Mouse (Mus musculus) megakaryocyte, embryonic 14.5 days (primary cell): ENCODE measurements at regions not wholly inside any gene's neighbourhood (a gene's known extent, or its start where the extent isn't known, plus 50 kb on each side); places are given as distances from the start of the nearest gene placed in this dataset.

Experiments used
- FLI1 ChIP-seq: IDR thresholded peaks from 2 replicates; pipeline ENCODE4 v1.6.1; 2012; ENCODE audit warnings: low read length, inconsistent platforms, mixed read lengths
- GATA1 ChIP-seq: IDR thresholded peaks from 3 replicates; pipeline ENCODE4 v1.6.1; 2012; ENCODE audit warnings: mixed read lengths, low read length, inconsistent platforms, borderline replicate concordance

DNA sequence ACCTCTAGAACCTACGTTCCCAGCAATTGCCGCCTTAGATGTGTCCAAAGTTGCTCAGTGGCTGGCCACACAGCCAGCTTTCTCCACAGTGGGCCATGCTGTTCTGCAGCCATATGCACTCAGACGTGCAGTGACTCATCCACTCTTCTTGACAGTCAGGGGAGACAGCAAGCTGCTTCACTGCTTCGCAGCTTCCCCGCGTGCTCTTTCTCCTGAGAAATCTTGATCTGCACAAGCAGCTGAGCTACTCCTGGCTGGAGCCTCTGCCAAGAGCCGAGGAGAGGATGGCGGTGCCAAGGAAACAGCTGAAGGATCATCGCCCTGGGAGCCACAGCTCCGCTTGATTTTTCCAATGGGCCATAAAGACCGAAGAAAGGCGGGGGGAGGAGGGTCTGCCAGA, 73.2 kb downstream of the Smug1 start:
- TF ChIP-seq GATA1 (no peak), FLI1 (no peak)
